Mouse (Mus musculus): Measurements from ENCODE around the gene Them5. TPM values are rescaled to one million over a fixed set of nuclear protein-coding genes. Genes with fewer than 3 reads are reported as not detected.

Gene Them5
- polyA plus RNA-seq, 1 experiment from 2014 or later, result 26.2 TPM

- Histone ChIP-seq H3K4me1 (ENCODE audit: control insufficient read depth, insufficient read depth, low read length) (peaks cover 2% of the 10 kb centered on the region; the same call in 1 of the 2 replicates), H3K9ac (ENCODE audit: low read depth, low read length) (no peak overlapping the region), H3K4me3 (ENCODE audit: low read depth, low read length) (no peak overlapping the region), H3K9me3 (ENCODE audit: control insufficient read depth, low read length) (no peaks in the 10 kb centered on the region), H3K27ac (replicated peaks; ENCODE audit: low read depth, low read length) (no peak overlapping the region), H3K36me3 (ENCODE audit: control insufficient read depth, insufficient read depth, low read length) (no peaks in the 10 kb centered on the region), H3K4me2 (ENCODE audit: low read depth, low read length) (no peak overlapping the region), H3K27me3 (replicated peaks; ENCODE audit: control insufficient read depth, insufficient read depth, low read length) (no peaks in the 10 kb centered on the region)
- no peak for ATAC-seq (ENCODE audit: low read depth)
- 60% methylated on average over 5 of the region's 5 CpGs for WGBS
- no peak for DNase-seq (ENCODE audit: low spot score)
Observed at GRCm38 (mm10) chr3:94382308-94382707, 40.4 kb downstream of the Them5 start.

- H3K4me2 ChIP-seq (ENCODE audit: low read depth, low read length), result no peak overlapping the region
- no peaks in the 10 kb centered on the region for H3K27me3 ChIP-seq (replicated peaks; ENCODE audit: control insufficient read depth, insufficient read depth, low read length)
- no peak overlapping the region for H3K4me3 ChIP-seq (ENCODE audit: low read depth, low read length)
- ATAC-seq (ENCODE audit: low read depth), result no peak
- no peak overlapping the region for H3K9ac ChIP-seq (ENCODE audit: low read depth, low read length)
- H3K9me3 ChIP-seq (ENCODE audit: control insufficient read depth, low read length), result no peaks in the 10 kb centered on the region
- 57% methylated on average over 3 of the region's 3 CpGs for WGBS
- no peaks in the 10 kb centered on the region for H3K4me1 ChIP-seq (ENCODE audit: control insufficient read depth, insufficient read depth, low read length)
- no peaks in the 10 kb centered on the region for H3K36me3 ChIP-seq (ENCODE audit: control insufficient read depth, insufficient read depth, low read length)
- H3K27ac ChIP-seq (replicated peaks; ENCODE audit: low read depth, low read length), result no peak overlapping the region
- DNase-seq (ENCODE audit: low spot score), result no peak
Observed at GRCm38 (mm10) chr3:94383476-94383875, 41.6 kb downstream of the Them5 start.

- H3K27me3 ChIP-seq (replicated peaks; ENCODE audit: control insufficient read depth, insufficient read depth, low read length), result no peaks in the 10 kb centered on the region
- no peak overlapping the region for H3K4me3 ChIP-seq (ENCODE audit: low read depth, low read length)
- no peaks in the 10 kb centered on the region for H3K36me3 ChIP-seq (ENCODE audit: control insufficient read depth, insufficient read depth, low read length)
- H3K4me2 ChIP-seq (ENCODE audit: low read depth, low read length), result no peak overlapping the region
- H3K4me1 ChIP-seq (ENCODE audit: control insufficient read depth, insufficient read depth, low read length), result no peaks in the 10 kb centered on the region
- ATAC-seq (ENCODE audit: low read depth), result no peak
- no peak overlapping the region for H3K9ac ChIP-seq (ENCODE audit: low read depth, low read length)
- H3K9me3 ChIP-seq (ENCODE audit: control insufficient read depth, low read length), result no peaks in the 10 kb centered on the region
- H3K27ac ChIP-seq (replicated peaks; ENCODE audit: low read depth, low read length), result no peak overlapping the region
- DNase-seq (ENCODE audit: low spot score), result no peak
- 64% methylated on average over 4 of the region's 4 CpGs for WGBS
Observed at GRCm38 (mm10) chr3:94386671-94387070, 44.8 kb downstream of the Them5 start.

GRCm38 (mm10) chr3:94387391-94387790 is 45.5 kb downstream of the Them5 start:
- Histone ChIP-seq H3K27ac (replicated peaks; ENCODE audit: low read depth, low read length) (no peak overlapping the region), H3K9ac (ENCODE audit: low read depth, low read length) (no peak overlapping the region), H3K9me3 (ENCODE audit: control insufficient read depth, low read length) (no peaks in the 10 kb centered on the region), H3K4me1 (ENCODE audit: control insufficient read depth, insufficient read depth, low read length) (no peaks in the 10 kb centered on the region), H3K4me3 (ENCODE audit: low read depth, low read length) (no peak overlapping the region), H3K27me3 (replicated peaks; ENCODE audit: control insufficient read depth, insufficient read depth, low read length) (no peaks in the 10 kb centered on the region), H3K36me3 (ENCODE audit: control insufficient read depth, insufficient read depth, low read length) (no peaks in the 10 kb centered on the region), H3K4me2 (ENCODE audit: low read depth, low read length) (no peak overlapping the region)
- no peak for DNase-seq (ENCODE audit: low spot score)
- ATAC-seq (ENCODE audit: low read depth), result no peak
- 89% methylated on average over 9 of the region's 10 CpGs for WGBS

GRCm38 (mm10) chr3:94388047-94388446 is 46.1 kb downstream of the Them5 start:
- Histone ChIP-seq H3K9me3 (ENCODE audit: control insufficient read depth, low read length) (no peaks in the 10 kb centered on the region), H3K27me3 (replicated peaks; ENCODE audit: control insufficient read depth, insufficient read depth, low read length) (no peaks in the 10 kb centered on the region), H3K4me2 (ENCODE audit: low read depth, low read length) (no peak overlapping the region), H3K9ac (ENCODE audit: low read depth, low read length) (no peak overlapping the region), H3K27ac (replicated peaks; ENCODE audit: low read depth, low read length) (no peak overlapping the region), H3K4me1 (ENCODE audit: control insufficient read depth, insufficient read depth, low read length) (no peaks in the 10 kb centered on the region), H3K4me3 (ENCODE audit: low read depth, low read length) (no peak overlapping the region), H3K36me3 (ENCODE audit: control insufficient read depth, insufficient read depth, low read length) (no peaks in the 10 kb centered on the region)
- DNase-seq (ENCODE audit: low spot score) (no peak), ATAC-seq (ENCODE audit: low read depth) (no peak)
- 81% methylated on average over 5 of the region's 5 CpGs for WGBS

- Histone ChIP-seq H3K4me2 (ENCODE audit: low read depth, low read length) (no peak overlapping the region), H3K9me3 (ENCODE audit: control insufficient read depth, low read length) (no peaks in the 10 kb centered on the region), H3K36me3 (ENCODE audit: control insufficient read depth, insufficient read depth, low read length) (no peaks in the 10 kb centered on the region), H3K9ac (ENCODE audit: low read depth, low read length) (no peak overlapping the region), H3K4me1 (ENCODE audit: control insufficient read depth, insufficient read depth, low read length) (no peaks in the 10 kb centered on the region), H3K4me3 (ENCODE audit: low read depth, low read length) (no peak overlapping the region), H3K27ac (replicated peaks; ENCODE audit: low read depth, low read length) (no peak overlapping the region), H3K27me3 (replicated peaks; ENCODE audit: control insufficient read depth, insufficient read depth, low read length) (no peaks in the 10 kb centered on the region)
- ATAC-seq (ENCODE audit: low read depth), result no peak
- no peak for DNase-seq (ENCODE audit: low spot score)
- WGBS, result 96% methylated on average over 16 of the region's 16 CpGs
Observed at GRCm38 (mm10) chr3:94389420-94389819, 47.5 kb downstream of the Them5 start.

- no peaks in the 10 kb centered on the region for H3K4me1 ChIP-seq (ENCODE audit: control insufficient read depth, insufficient read depth, low read length)
- no peaks in the 10 kb centered on the region for H3K9me3 ChIP-seq (ENCODE audit: control insufficient read depth, low read length)
- 81% methylated on average over 5 of the region's 5 CpGs for WGBS
- H3K4me2 ChIP-seq (ENCODE audit: low read depth, low read length), result no peak overlapping the region
- H3K27me3 ChIP-seq (replicated peaks; ENCODE audit: control insufficient read depth, insufficient read depth, low read length), result no peaks in the 10 kb centered on the region
- H3K27ac ChIP-seq (replicated peaks; ENCODE audit: low read depth, low read length), result no peak overlapping the region
- no peak overlapping the region for H3K9ac ChIP-seq (ENCODE audit: low read depth, low read length)
- H3K4me3 ChIP-seq (ENCODE audit: low read depth, low read length), result no peak overlapping the region
- DNase-seq (ENCODE audit: low spot score) (no peak), ATAC-seq (ENCODE audit: low read depth) (no peak)
- H3K36me3 ChIP-seq (ENCODE audit: control insufficient read depth, insufficient read depth, low read length), result no peaks in the 10 kb centered on the region
Observed at GRCm38 (mm10) chr3:94391001-94391400, 49.1 kb downstream of the Them5 start.

GRCm38 (mm10) chr3:94392128-94392527 is 50.2 kb downstream of the Them5 start:
- Histone ChIP-seq H3K27ac (replicated peaks; ENCODE audit: low read depth, low read length) (no peak overlapping the region), H3K4me1 (ENCODE audit: control insufficient read depth, insufficient read depth, low read length) (no peaks in the 10 kb centered on the region), H3K9me3 (ENCODE audit: control insufficient read depth, low read length) (no peaks in the 10 kb centered on the region), H3K4me2 (ENCODE audit: low read depth, low read length) (no peak overlapping the region), H3K4me3 (ENCODE audit: low read depth, low read length) (no peak overlapping the region), H3K27me3 (replicated peaks; ENCODE audit: control insufficient read depth, insufficient read depth, low read length) (no peaks in the 10 kb centered on the region), H3K36me3 (ENCODE audit: control insufficient read depth, insufficient read depth, low read length) (no peaks in the 10 kb centered on the region), H3K9ac (ENCODE audit: low read depth, low read length) (no peak overlapping the region)
- 82% methylated on average over 2 of the region's 2 CpGs for WGBS
- ATAC-seq (ENCODE audit: low read depth) (no peak), DNase-seq (ENCODE audit: low spot score) (no peak)

- Histone ChIP-seq H3K27ac (replicated peaks; ENCODE audit: low read depth, low read length) (no peak overlapping the region), H3K27me3 (replicated peaks; ENCODE audit: control insufficient read depth, insufficient read depth, low read length) (peaks cover 7% of the 10 kb centered on the region), H3K4me3 (ENCODE audit: low read depth, low read length) (no peak overlapping the region), H3K9ac (ENCODE audit: low read depth, low read length) (no peak overlapping the region), H3K4me1 (ENCODE audit: control insufficient read depth, insufficient read depth, low read length) (no peaks in the 10 kb centered on the region), H3K4me2 (ENCODE audit: low read depth, low read length) (no peak overlapping the region), H3K36me3 (ENCODE audit: control insufficient read depth, insufficient read depth, low read length) (no peaks in the 10 kb centered on the region), H3K9me3 (ENCODE audit: control insufficient read depth, low read length) (no peaks in the 10 kb centered on the region)
- DNase-seq (ENCODE audit: low spot score) (no peak), ATAC-seq (ENCODE audit: low read depth) (peak; percentile 41; the same call in 1 of the 2 replicates)
- WGBS, result 51% methylated on average over 4 of the region's 4 CpGs
Observed at GRCm38 (mm10) chr3:94393049-94393448, 51.1 kb downstream of the Them5 start.

Data from embryonic facial prominence, embryonic 14.5 days (tissue).